Mouse (Mus musculus): ENCODE results near the gene Mvb12b. TPM values are rescaled to one million over a fixed set of nuclear protein-coding genes. Genes with fewer than 3 reads are reported as not detected.

The Mvb12b gene
- polyA plus RNA-seq, 1 experiment from 2014 or later, result 16.9 TPM

DNA sequence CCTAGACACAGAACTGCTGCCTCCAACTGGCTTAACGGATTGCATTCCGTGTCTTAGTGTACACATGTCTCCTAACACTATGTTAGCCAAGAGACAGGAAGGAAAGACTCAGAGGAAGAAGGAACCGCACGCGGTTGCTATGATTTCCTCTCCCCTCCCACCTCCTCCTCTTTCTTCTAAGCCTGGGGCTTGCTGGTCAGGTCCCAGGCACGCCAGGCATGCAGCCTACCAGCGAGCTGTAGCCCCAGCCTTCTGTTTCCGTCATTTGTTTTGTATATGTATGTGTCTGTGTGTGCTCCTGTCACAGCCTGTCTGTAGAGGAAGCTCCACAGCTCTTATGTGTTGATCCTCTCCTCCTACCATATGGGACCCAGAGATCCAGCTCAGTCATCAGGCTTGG, 20.6 kb upstream of the Mvb12b start:
- H3K27ac ChIP-seq (replicated peaks; ENCODE audit: low read depth, low read length), result peak overlapping the region; percentile 5; the same call in 1 of the 2 replicates
- WGBS, result 63% methylated on average over 8 of the region's 8 CpGs
- no peak overlapping the region for H3K4me3 ChIP-seq (ENCODE audit: low read depth, low read length)
- ATAC-seq (ENCODE audit: insufficient number of reproducible peaks, low FRiP score, low TSS enrichment, low read depth) (0 out of 2 replicates have a peak, but pooled peaks have one; percentile 35), DNase-seq (ENCODE audit: low spot score) (peak; percentile 43)
- H3K9ac ChIP-seq (ENCODE audit: low read length), result no peak overlapping the region
- H3K27me3 ChIP-seq (ENCODE audit: control insufficient read depth, insufficient read depth, low read length), result no peaks in the 10 kb centered on the region
- no peak overlapping the region for H3K4me2 ChIP-seq (ENCODE audit: low read depth, severe bottlenecking)
- H3K4me1 ChIP-seq (ENCODE audit: control insufficient read depth, insufficient read depth, low read length), result no peaks in the 10 kb centered on the region
- H3K9me3 ChIP-seq (ENCODE audit: control insufficient read depth, low read length), result no peaks in the 10 kb centered on the region
- no peaks in the 10 kb centered on the region for H3K36me3 ChIP-seq (ENCODE audit: control insufficient read depth, insufficient read depth, low read length)

DNA sequence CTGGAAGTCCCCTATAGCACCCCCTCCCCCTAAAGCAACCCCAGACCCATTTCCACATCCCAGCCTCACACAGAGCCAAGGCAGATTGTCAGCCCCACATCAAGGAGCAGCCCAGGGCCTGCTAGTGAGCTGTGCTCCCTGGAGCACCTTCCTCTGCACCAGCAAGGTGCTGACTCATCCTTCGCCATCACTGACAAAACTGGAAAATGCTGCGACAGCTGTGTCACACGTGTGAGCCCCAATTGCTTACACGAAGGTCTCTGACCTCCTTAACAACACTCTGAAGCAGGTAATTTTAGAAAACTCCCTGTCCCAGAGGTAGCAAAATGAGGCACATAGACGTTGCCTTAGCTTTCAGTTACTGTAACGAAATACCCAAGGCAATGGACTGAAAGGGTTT, 19.4 kb upstream of the Mvb12b start:
- Histone ChIP-seq H3K36me3 (ENCODE audit: control insufficient read depth, insufficient read depth, low read length) (no peaks in the 10 kb centered on the region), H3K9me3 (ENCODE audit: control insufficient read depth, low read length) (no peaks in the 10 kb centered on the region), H3K27me3 (ENCODE audit: control insufficient read depth, insufficient read depth, low read length) (no peaks in the 10 kb centered on the region), H3K27ac (replicated peaks; ENCODE audit: low read depth, low read length) (no peak overlapping the region), H3K4me2 (ENCODE audit: low read depth, severe bottlenecking) (no peak overlapping the region), H3K9ac (ENCODE audit: low read length) (no peak overlapping the region), H3K4me3 (ENCODE audit: low read depth, low read length) (no peak overlapping the region), H3K4me1 (ENCODE audit: control insufficient read depth, insufficient read depth, low read length) (no peaks in the 10 kb centered on the region)
- DNase-seq (ENCODE audit: low spot score), result no peak
- 92% methylated on average over 6 of the region's 6 CpGs for WGBS
- ATAC-seq (ENCODE audit: insufficient number of reproducible peaks, low FRiP score, low TSS enrichment, low read depth), result no peak

DNA sequence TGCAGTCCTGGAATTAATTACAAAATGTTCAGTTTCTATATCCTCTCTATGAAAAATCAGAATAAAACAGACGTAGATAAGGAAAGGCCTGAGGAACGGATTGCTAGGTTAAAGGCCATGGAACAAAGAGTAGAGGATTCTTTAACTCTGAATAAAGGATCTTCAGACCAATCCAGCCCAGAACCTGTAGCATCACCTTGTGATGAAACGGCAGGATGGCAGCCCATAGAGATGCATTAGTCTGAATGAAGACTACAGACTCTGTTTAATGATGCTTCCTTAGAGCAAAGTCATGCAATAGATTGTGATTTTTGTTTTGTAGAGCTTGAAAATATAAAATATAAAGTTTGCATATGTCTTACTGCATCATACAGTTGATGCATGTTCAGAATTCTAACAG, 8.1 kb upstream of the Mvb12b start:
- H3K4me2 ChIP-seq (ENCODE audit: low read depth, severe bottlenecking), result no peak overlapping the region
- no peaks in the 10 kb centered on the region for H3K9me3 ChIP-seq (ENCODE audit: control insufficient read depth, low read length)
- 86% methylated on average over 3 of the region's 3 CpGs for WGBS
- H3K9ac ChIP-seq (ENCODE audit: low read length), result no peak overlapping the region
- no peak overlapping the region for H3K27ac ChIP-seq (replicated peaks; ENCODE audit: low read depth, low read length)
- H3K36me3 ChIP-seq (ENCODE audit: control insufficient read depth, insufficient read depth, low read length), result no peaks in the 10 kb centered on the region
- H3K4me1 ChIP-seq (ENCODE audit: control insufficient read depth, insufficient read depth, low read length), result no peaks in the 10 kb centered on the region
- H3K4me3 ChIP-seq (ENCODE audit: low read depth, low read length), result no peak overlapping the region
- no peak for DNase-seq (ENCODE audit: low spot score)
- no peak for ATAC-seq (ENCODE audit: insufficient number of reproducible peaks, low FRiP score, low TSS enrichment, low read depth)
- H3K27me3 ChIP-seq (ENCODE audit: control insufficient read depth, insufficient read depth, low read length), result no peaks in the 10 kb centered on the region

DNA sequence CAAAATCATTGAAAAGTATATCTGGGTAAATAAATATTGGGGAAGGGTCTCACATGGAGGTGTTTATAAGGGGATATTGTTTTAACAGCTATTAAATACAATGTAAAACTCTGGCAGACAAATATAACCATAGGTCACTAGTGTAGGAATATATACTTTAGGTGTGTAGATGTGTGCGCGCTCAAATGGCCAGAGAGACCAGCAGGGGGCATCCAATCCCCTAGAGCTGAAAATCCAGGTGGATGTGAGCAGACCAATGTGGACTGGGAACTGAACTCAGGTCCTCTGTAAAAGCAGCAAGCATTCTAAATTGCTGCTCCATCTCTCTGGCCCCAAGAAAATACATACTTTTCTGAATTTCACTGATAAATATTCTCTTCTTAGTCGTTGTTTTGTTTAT, 5.4 kb upstream of the Mvb12b start:
- no peak overlapping the region for H3K27ac ChIP-seq (replicated peaks; ENCODE audit: low read depth, low read length)
- no peak for DNase-seq (ENCODE audit: low spot score)
- ATAC-seq (ENCODE audit: insufficient number of reproducible peaks, low FRiP score, low TSS enrichment, low read depth), result no peak
- H3K36me3 ChIP-seq (ENCODE audit: control insufficient read depth, insufficient read depth, low read length), result no peaks in the 10 kb centered on the region
- WGBS, result 84% methylated on average over 3 of the region's 3 CpGs
- no peaks in the 10 kb centered on the region for H3K27me3 ChIP-seq (ENCODE audit: control insufficient read depth, insufficient read depth, low read length)
- no peaks in the 10 kb centered on the region for H3K9me3 ChIP-seq (ENCODE audit: control insufficient read depth, low read length)
- H3K4me1 ChIP-seq (ENCODE audit: control insufficient read depth, insufficient read depth, low read length), result no peaks in the 10 kb centered on the region
- H3K4me3 ChIP-seq (ENCODE audit: low read depth, low read length), result no peak overlapping the region
- H3K4me2 ChIP-seq (ENCODE audit: low read depth, severe bottlenecking), result no peak overlapping the region
- H3K9ac ChIP-seq (ENCODE audit: low read length), result no peak overlapping the region

DNA sequence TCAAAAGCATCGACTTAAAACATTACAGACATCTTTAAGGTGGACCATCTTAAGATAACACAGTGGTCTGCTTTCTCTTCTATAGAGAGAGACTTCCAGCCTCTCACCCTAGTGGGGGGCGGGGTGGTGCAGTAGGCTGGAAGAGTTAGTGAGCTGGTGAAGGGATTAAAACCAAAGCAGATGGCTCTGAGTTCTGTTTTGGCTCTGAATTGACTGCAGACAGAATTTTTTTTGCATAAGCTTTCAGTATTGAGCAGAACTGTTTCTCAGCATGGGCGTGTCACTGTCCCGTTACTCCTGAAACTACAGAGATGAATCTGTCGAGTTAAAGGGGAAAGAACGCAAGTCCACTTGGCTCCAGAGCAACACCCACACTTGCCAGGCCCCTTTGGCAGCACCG, 4.6 kb upstream of the Mvb12b start:
- no peak for DNase-seq (ENCODE audit: low spot score)
- Histone ChIP-seq H3K27ac (replicated peaks; ENCODE audit: low read depth, low read length) (no peak overlapping the region), H3K9me3 (ENCODE audit: control insufficient read depth, low read length) (no peaks in the 10 kb centered on the region), H3K4me3 (ENCODE audit: low read depth, low read length) (no peak overlapping the region), H3K9ac (ENCODE audit: low read length) (no peak overlapping the region), H3K27me3 (ENCODE audit: control insufficient read depth, insufficient read depth, low read length) (no peaks in the 10 kb centered on the region), H3K4me1 (ENCODE audit: control insufficient read depth, insufficient read depth, low read length) (peaks cover 3% of the 10 kb centered on the region; the same call in 1 of the 2 replicates), H3K4me2 (ENCODE audit: low read depth, severe bottlenecking) (no peak overlapping the region), H3K36me3 (ENCODE audit: control insufficient read depth, insufficient read depth, low read length) (no peaks in the 10 kb centered on the region)
- 79% methylated on average over 7 of the region's 7 CpGs for WGBS
- no peak for ATAC-seq (ENCODE audit: insufficient number of reproducible peaks, low FRiP score, low TSS enrichment, low read depth)

DNA sequence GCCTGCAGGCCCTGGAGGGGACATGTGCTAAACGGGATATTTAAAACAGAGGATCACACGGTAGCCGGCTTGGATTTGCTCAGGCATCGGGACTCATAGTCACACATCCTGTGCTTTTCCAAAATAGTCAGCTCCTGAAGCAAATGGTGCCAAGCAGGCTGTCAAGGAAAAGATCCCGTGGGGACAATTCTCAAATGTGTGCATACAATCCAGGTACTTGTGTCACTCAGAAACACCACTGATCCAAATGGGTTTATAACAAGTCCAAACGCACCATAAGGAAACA, 297 bp upstream of the Mvb12b start:
- Histone ChIP-seq H3K9me3 (ENCODE audit: control insufficient read depth, low read length) (no peaks in the 10 kb centered on the region), H3K9ac (ENCODE audit: low read length) (no peak overlapping the region; the same call in 1 of the 2 replicates), H3K4me2 (ENCODE audit: low read depth, severe bottlenecking) (peak overlapping the region; percentile 93), H3K4me1 (ENCODE audit: control insufficient read depth, insufficient read depth, low read length) (peaks cover 14% of the 10 kb centered on the region), H3K36me3 (ENCODE audit: control insufficient read depth, insufficient read depth, low read length) (no peaks in the 10 kb centered on the region), H3K4me3 (ENCODE audit: low read depth, low read length) (peak overlapping the region; percentile 64), H3K27ac (replicated peaks; ENCODE audit: low read depth, low read length) (no peak overlapping the region; the same call in 1 of the 2 replicates), H3K27me3 (ENCODE audit: control insufficient read depth, insufficient read depth, low read length) (no peaks in the 10 kb centered on the region)
- no peak; the same call in 1 of the 2 replicates for ATAC-seq (ENCODE audit: insufficient number of reproducible peaks, low FRiP score, low TSS enrichment, low read depth)
- 47% methylated on average over 6 of the region's 6 CpGs for WGBS
- no peak for DNase-seq (ENCODE audit: low spot score)

DNA sequence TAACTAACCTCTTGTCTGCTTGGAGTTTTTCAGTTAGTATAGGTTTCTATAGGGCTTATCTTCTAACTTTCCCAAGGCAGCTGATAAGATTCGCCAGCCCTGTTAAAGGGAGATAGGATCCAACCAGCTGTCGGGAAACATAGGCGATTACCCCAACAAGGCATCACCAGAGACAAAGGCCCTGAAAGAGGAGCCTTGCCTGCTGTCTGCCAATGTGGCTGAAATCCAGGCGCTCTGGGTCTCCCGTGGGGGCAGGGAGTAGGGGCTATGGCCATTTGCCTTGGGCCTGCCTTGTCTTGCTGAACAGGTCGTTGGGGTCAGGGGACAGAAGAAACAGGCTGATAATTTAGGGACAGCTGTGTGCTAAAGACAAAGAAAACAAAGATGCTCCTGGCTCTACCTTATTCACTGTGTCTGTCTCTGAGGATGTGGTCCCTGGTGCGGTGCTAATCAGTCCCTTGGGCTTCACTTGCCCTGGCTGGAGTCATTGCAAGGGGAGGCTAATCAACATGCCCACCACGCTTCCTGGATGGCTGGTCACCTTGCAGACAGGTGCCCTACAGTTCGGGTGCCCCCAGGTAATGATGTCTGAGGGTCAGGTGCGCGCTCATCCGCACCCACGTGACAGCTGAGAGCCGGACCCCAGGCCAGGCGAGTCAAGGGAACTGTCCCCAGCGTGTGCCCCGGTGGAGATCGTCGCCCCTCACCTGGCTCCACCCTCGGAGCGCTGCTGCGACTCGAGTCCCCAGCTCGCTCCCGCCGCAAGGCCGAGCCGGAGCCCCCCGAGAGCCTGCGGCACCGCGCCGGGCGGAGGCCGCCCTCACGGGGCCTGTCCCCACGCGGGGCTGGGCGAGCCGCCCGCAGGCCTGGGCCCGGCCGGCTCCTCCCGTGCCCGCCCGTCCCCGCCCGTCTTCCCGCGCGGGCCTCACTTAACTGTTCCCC, 1.1 kb downstream of the Mvb12b start:
- peak; percentile 40; the same call in 1 of the 2 replicates for ATAC-seq (ENCODE audit: insufficient number of reproducible peaks, low FRiP score, low TSS enrichment, low read depth)
- peak overlapping the region; percentile 93 for H3K4me2 ChIP-seq (ENCODE audit: low read depth, severe bottlenecking)
- H3K9me3 ChIP-seq (ENCODE audit: control insufficient read depth, low read length), result no peaks in the 10 kb centered on the region
- DNase-seq (ENCODE audit: low spot score), result peak; percentile 66
- peak overlapping the region; percentile 96 for H3K9ac ChIP-seq (ENCODE audit: low read length)
- H3K4me1 ChIP-seq (ENCODE audit: control insufficient read depth, insufficient read depth, low read length), result peaks cover 14% of the 10 kb centered on the region
- 4% methylated on average over 33 of the region's 51 CpGs for WGBS
- peak overlapping the region; percentile 77 for H3K27ac ChIP-seq (replicated peaks; ENCODE audit: low read depth, low read length)
- no peaks in the 10 kb centered on the region for H3K27me3 ChIP-seq (ENCODE audit: control insufficient read depth, insufficient read depth, low read length)
- H3K4me3 ChIP-seq (ENCODE audit: low read depth, low read length), result peak overlapping the region; percentile 64
- H3K36me3 ChIP-seq (ENCODE audit: control insufficient read depth, insufficient read depth, low read length), result no peaks in the 10 kb centered on the region

DNA sequence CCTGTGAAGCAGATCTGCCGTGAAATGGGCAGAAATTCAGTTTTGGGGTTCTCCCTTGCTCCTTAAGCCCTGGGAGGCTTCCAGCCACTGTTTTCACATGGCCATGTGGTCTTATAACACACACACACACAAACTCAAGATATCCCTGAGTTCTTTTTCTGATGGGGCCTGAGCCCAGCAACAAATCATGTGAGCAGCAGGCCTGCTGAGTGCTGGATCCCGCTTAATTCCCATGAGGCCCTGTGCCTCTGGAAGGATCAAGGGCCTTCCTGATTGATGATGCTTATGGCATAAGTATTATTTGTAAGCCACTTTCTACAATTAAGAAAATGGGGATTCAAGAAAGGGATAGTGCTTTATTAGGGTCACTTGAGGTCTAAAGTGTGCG, 2.5 kb downstream of the Mvb12b start:
- H3K4me1 ChIP-seq (ENCODE audit: control insufficient read depth, insufficient read depth, low read length), result peaks cover 14% of the 10 kb centered on the region
- 92% methylated on average over 3 of the region's 3 CpGs for WGBS
- H3K27me3 ChIP-seq (ENCODE audit: control insufficient read depth, insufficient read depth, low read length), result no peaks in the 10 kb centered on the region
- no peak for ATAC-seq (ENCODE audit: insufficient number of reproducible peaks, low FRiP score, low TSS enrichment, low read depth)
- DNase-seq (ENCODE audit: low spot score), result no peak
- no peak overlapping the region for H3K4me3 ChIP-seq (ENCODE audit: low read depth, low read length)
- H3K9me3 ChIP-seq (ENCODE audit: control insufficient read depth, low read length), result no peaks in the 10 kb centered on the region
- H3K9ac ChIP-seq (ENCODE audit: low read length), result no peak overlapping the region
- no peak overlapping the region for H3K4me2 ChIP-seq (ENCODE audit: low read depth, severe bottlenecking)
- no peak overlapping the region; the same call in 1 of the 2 replicates for H3K27ac ChIP-seq (replicated peaks; ENCODE audit: low read depth, low read length)
- H3K36me3 ChIP-seq (ENCODE audit: control insufficient read depth, insufficient read depth, low read length), result no peaks in the 10 kb centered on the region

Measured in limb, embryonic 11.5 days (tissue).